Mouse (Mus musculus) liver, embryonic 14.5 days (tissue): Measurements from ENCODE around the gene Zfp57. TPM values are rescaled to one million over a fixed set of nuclear protein-coding genes. Genes with fewer than 3 reads are reported as not detected.

Experiments used
- ATAC-seq: fragments of 200-750 bp; cut with Nextera tagmentation; 2 replicates; pipeline ENCODE4 v1.8.0; 2017; ENCODE audit warnings: moderate number of reproducible peaks, mild to moderate bottlenecking, moderate library complexity; ENCODE audit not compliant: insufficient read depth
- DNase-seq, 3 experiments: peaks; one replicate each; pipeline ENCODE4 v3.0.0-alpha.2; 2012 to 2013; ENCODE audit warnings: low read depth in 3 of 3, low spot score in 3 of 3
- H3K27ac ChIP-seq: fragments of 300-500 bp; sonication (generic); 2 replicates; pipeline ENCODE4 v1.5.1; 2014; ENCODE audit warnings: moderate library complexity, mild to moderate bottlenecking, control low read depth, inconsistent platforms
- H3K27me3 ChIP-seq: fragments of 300-500 bp; sonication (generic); 2 replicates; pipeline ENCODE4 v1.6.1; 2014; ENCODE audit warnings: mild to moderate bottlenecking, low read length, moderate library complexity; ENCODE audit not compliant: control insufficient read depth, insufficient read depth
- H3K36me3 ChIP-seq: fragments of 300-500 bp; sonication (generic); replicated peaks from 2 replicates; pipeline ENCODE4 v1.6.1; 2014; ENCODE audit warnings: low read depth; ENCODE audit not compliant: control insufficient read depth, insufficient read depth
- H3K4me1 ChIP-seq, 2 experiments: fragments of 200-500 bp in 1 of 2; fragments of 300-500 bp in 1 of 2; sonication (generic) in 1 of 2; replicated peaks; 2 replicates each; pipeline ENCODE4 v1.6.1; 2012 to 2014; ENCODE audit warnings: antibody characterized with exemption in 1 of 2, inconsistent platforms in 1 of 2, low read length in 1 of 2; ENCODE audit not compliant: control insufficient read depth in 2 of 2, insufficient read depth in 2 of 2
- H3K4me2 ChIP-seq: fragments of 300-500 bp; sonication (generic); 2 replicates; pipeline ENCODE4 v1.6.1; 2014; ENCODE audit warnings: low read depth, mild to moderate bottlenecking, control low read depth, moderate library complexity
- H3K4me3 ChIP-seq, 2 experiments: fragments of 200-500 bp in 1 of 2; fragments of 300-500 bp in 1 of 2; sonication (generic) in 1 of 2; 2 replicates each; pipeline ENCODE4 v1.5.1; 2012 to 2014; ENCODE audit warnings: low read depth in 2 of 2, low read length in 2 of 2, mild to moderate bottlenecking in 2 of 2, control low read depth in 1 of 2, inconsistent platforms in 1 of 2, moderate library complexity in 1 of 2; ENCODE audit not compliant: insufficient read depth in 1 of 2
- H3K9ac ChIP-seq: fragments of 300-500 bp; sonication (generic); replicated peaks from 2 replicates; pipeline ENCODE4 v1.6.1; 2014; ENCODE audit warnings: mild to moderate bottlenecking, control low read depth, moderate library complexity
- H3K9me3 ChIP-seq: fragments of 300-500 bp; sonication (generic); 2 replicates; pipeline ENCODE4 v1.6.1; 2016; ENCODE audit warnings: low read length, mixed read lengths; ENCODE audit not compliant: control insufficient read depth
- CTCF ChIP-seq: IDR thresholded peaks from 2 replicates; pipeline ENCODE4 v1.5.1; 2016; ENCODE audit warnings: antibody characterized with exemption, low read depth, control low read depth
- EP300 ChIP-seq: IDR thresholded peaks from 2 replicates; pipeline ENCODE4 v1.6.1; 2016; ENCODE audit warnings: antibody characterized with exemption, low read depth
- WGBS: fragments of 180-500 bp; shearing (Covaris S2); extraction: QIAGEN DNeasy Blood & Tissue Kit; methylation state at CpG from one replicate; pipeline ENCODE4 v1.1.7; 2014; ENCODE audit not compliant: insufficient replicate concordance; 5-methylcytosine and 5-hydroxymethylcytosine counted together
- polyA plus RNA-seq, 2 experiments: library from polyadenylated mRNA; depleted of rRNA in 1 of 2; stranded (reverse) in 1 of 2; unstranded in 1 of 2; fragments of >200 nt; fragmentation: Nextera tagmentation in 1 of 2; extraction: Ambion mirVana in 1 of 2; gene quantifications; 2 replicates each; pipeline versions ENCODE4 v1.2.1 to v1.2.3; 2012 to 2014

The Zfp57 gene
- polyA plus RNA-seq, 2 experiments = 2.2 to 3.3 TPM

DNA sequence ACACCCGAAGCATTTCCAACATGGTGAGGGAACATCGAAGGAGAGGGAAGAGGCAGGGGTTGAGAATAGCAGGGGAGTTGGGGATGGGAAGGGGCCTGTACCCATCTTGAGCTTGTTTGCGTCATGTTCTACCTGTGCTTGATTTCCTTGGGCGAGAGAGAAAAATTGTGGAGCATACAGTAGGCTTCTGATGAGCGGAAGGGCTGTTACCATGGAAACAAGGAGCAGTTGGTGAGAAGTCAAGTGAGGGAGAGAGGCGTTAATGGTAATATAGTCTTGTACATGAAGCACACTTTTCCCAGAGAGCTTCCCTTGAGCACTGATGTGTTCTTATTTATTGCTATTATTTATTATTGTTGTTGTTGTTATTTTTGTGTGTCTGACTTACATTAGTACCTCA lies 56.0 kb downstream of the Zfp57 start:
- 67% methylated on average over 6 of the region's 6 CpGs for WGBS
- Histone ChIP-seq H3K4me1 (no peaks in the 10 kb centered on the region), H3K36me3 (no peaks in the 10 kb centered on the region), H3K27me3 (peaks cover 2% of the 10 kb centered on the region; the same call in 1 of the 2 replicates), H3K4me2 (no peak overlapping the region), H3K9ac (no peak overlapping the region), H3K27ac (no peak overlapping the region), H3K9me3 (no peaks in the 10 kb centered on the region), H3K4me3 (no peak overlapping the region)
- DNase-seq (no peak), ATAC-seq (no peak)
- TF ChIP-seq EP300 = no peak
- no peak for TF ChIP-seq CTCF

Other genes starting within 250 kb of the Zfp57 start
- gene H2-M10.5, start 228.3 kb upstream of the Zfp57 start, polyA plus RNA-seq (2012; rRNA removed) = not detected in 2 replicates
- gene H2-M10.5, start 228.3 kb upstream of the Zfp57 start, polyA plus RNA-seq (2014; fragmentation: Nextera tagmentation; extraction: Ambion mirVana) = not detected in 2 replicates
- not detected in 2 replicates for gene H2-M10.6, start 189.0 kb upstream of the Zfp57 start, polyA plus RNA-seq (2012; rRNA removed)
- not detected in 2 replicates for gene H2-M10.6, start 189.0 kb upstream of the Zfp57 start, polyA plus RNA-seq (2014; fragmentation: Nextera tagmentation; extraction: Ambion mirVana)
- gene Trim26, start 164.0 kb upstream of the Zfp57 start, polyA plus RNA-seq (2012; rRNA removed) = 6.6 and 8.6 TPM in 2 replicates
- 6.7 and 7.9 TPM in 2 replicates for gene Trim26, start 164.0 kb upstream of the Zfp57 start, polyA plus RNA-seq (2014; fragmentation: Nextera tagmentation; extraction: Ambion mirVana)
- gene Trim15, start 134.0 kb upstream of the Zfp57 start, polyA plus RNA-seq (2012; rRNA removed) = 0.15 and 0.26 TPM in 2 replicates
- 0.20 and 0.32 TPM in 2 replicates for gene Trim15, start 134.0 kb upstream of the Zfp57 start, polyA plus RNA-seq (2014; fragmentation: Nextera tagmentation; extraction: Ambion mirVana)
- 82.4 and 114 TPM in 2 replicates for gene Trim10, start 131.6 kb upstream of the Zfp57 start, polyA plus RNA-seq (2012; rRNA removed)
- gene Trim10, start 131.6 kb upstream of the Zfp57 start, polyA plus RNA-seq (2014; fragmentation: Nextera tagmentation; extraction: Ambion mirVana) = 251 and 278 TPM in 2 replicates
- not detected in 2 replicates for gene Trim40, start 111.0 kb upstream of the Zfp57 start, polyA plus RNA-seq (2012; rRNA removed)
- not detected in 2 replicates for gene Trim40, start 111.0 kb upstream of the Zfp57 start, polyA plus RNA-seq (2014; fragmentation: Nextera tagmentation; extraction: Ambion mirVana)
- 0.03 TPM in 1 of 2 replicates, not detected in the other for gene Trim31, start 103.0 kb upstream of the Zfp57 start, polyA plus RNA-seq (2012; rRNA removed)
- gene Trim31, start 103.0 kb upstream of the Zfp57 start, polyA plus RNA-seq (2014; fragmentation: Nextera tagmentation; extraction: Ambion mirVana) = not detected in 2 replicates
- 0.02 TPM in 2 replicates for gene Rnf39, start 58.2 kb upstream of the Zfp57 start, polyA plus RNA-seq (2012; rRNA removed)
- not detected in 2 replicates for gene Rnf39, start 58.2 kb upstream of the Zfp57 start, polyA plus RNA-seq (2014; fragmentation: Nextera tagmentation; extraction: Ambion mirVana)
- 15.6 and 30.4 TPM in 2 replicates for gene Ppp1r11, start 49.4 kb upstream of the Zfp57 start, polyA plus RNA-seq (2012; rRNA removed)
- 35.6 and 43.0 TPM in 2 replicates for gene Ppp1r11, start 49.4 kb upstream of the Zfp57 start, polyA plus RNA-seq (2014; fragmentation: Nextera tagmentation; extraction: Ambion mirVana)
- 17.5 and 19.0 TPM in 2 replicates for gene Znrd1, start 42.6 kb upstream of the Zfp57 start, polyA plus RNA-seq (2012; rRNA removed)
- 25.3 and 28.2 TPM in 2 replicates for gene Znrd1, start 42.6 kb upstream of the Zfp57 start, polyA plus RNA-seq (2014; fragmentation: Nextera tagmentation; extraction: Ambion mirVana)
- gene Znrd1as, start 42.6 kb upstream of the Zfp57 start, polyA plus RNA-seq (2012; rRNA removed) = 1.6 and 3.3 TPM in 2 replicates
- 2.9 and 3.3 TPM in 2 replicates for gene Znrd1as, start 42.6 kb upstream of the Zfp57 start, polyA plus RNA-seq (2014; fragmentation: Nextera tagmentation; extraction: Ambion mirVana)
- gene 2410137M14Rik, start 19.9 kb upstream of the Zfp57 start, polyA plus RNA-seq (2012; rRNA removed) = not detected in 2 replicates
- gene 2410137M14Rik, start 19.9 kb upstream of the Zfp57 start, polyA plus RNA-seq (2014; fragmentation: Nextera tagmentation; extraction: Ambion mirVana) = not detected in 2 replicates
- 0.03 and 0.23 TPM in 2 replicates for gene H2-M5, start 11.6 kb upstream of the Zfp57 start, polyA plus RNA-seq (2012; rRNA removed)
- gene H2-M5, start 11.6 kb upstream of the Zfp57 start, polyA plus RNA-seq (2014; fragmentation: Nextera tagmentation; extraction: Ambion mirVana) = not detected in 2 replicates
- not detected in 2 replicates for gene Mog, start 22.2 kb downstream of the Zfp57 start, polyA plus RNA-seq (2012; rRNA removed)
- gene Mog, start 22.2 kb downstream of the Zfp57 start, polyA plus RNA-seq (2014; fragmentation: Nextera tagmentation; extraction: Ambion mirVana) = not detected in 2 replicates
- gene Gabbr1, start 44.8 kb downstream of the Zfp57 start, polyA plus RNA-seq (2012; rRNA removed) = 2.2 and 2.7 TPM in 2 replicates
- gene Gabbr1, start 44.8 kb downstream of the Zfp57 start, polyA plus RNA-seq (2014; fragmentation: Nextera tagmentation; extraction: Ambion mirVana) = 0.24 and 0.30 TPM in 2 replicates
- not detected in 2 replicates for gene Olfr90, start 87.3 kb downstream of the Zfp57 start, polyA plus RNA-seq (2012; rRNA removed)
- not detected in 2 replicates for gene Olfr90, start 87.3 kb downstream of the Zfp57 start, polyA plus RNA-seq (2014; fragmentation: Nextera tagmentation; extraction: Ambion mirVana)
- not detected in 2 replicates for gene Olfr91, start 97.1 kb downstream of the Zfp57 start, polyA plus RNA-seq (2012; rRNA removed)
- not detected in 2 replicates for gene Olfr91, start 97.1 kb downstream of the Zfp57 start, polyA plus RNA-seq (2014; fragmentation: Nextera tagmentation; extraction: Ambion mirVana)
- not detected in 2 replicates for gene Olfr92, start 118.9 kb downstream of the Zfp57 start, polyA plus RNA-seq (2012; rRNA removed)
- not detected in 2 replicates for gene Olfr92, start 118.9 kb downstream of the Zfp57 start, polyA plus RNA-seq (2014; fragmentation: Nextera tagmentation; extraction: Ambion mirVana)
- gene Olfr93, start 160.3 kb downstream of the Zfp57 start, polyA plus RNA-seq (2012; rRNA removed) = not detected in 2 replicates
- gene Olfr93, start 160.3 kb downstream of the Zfp57 start, polyA plus RNA-seq (2014; fragmentation: Nextera tagmentation; extraction: Ambion mirVana) = not detected in 2 replicates
- gene Ubd, start 192.7 kb downstream of the Zfp57 start, polyA plus RNA-seq (2012; rRNA removed) = not detected in 2 replicates
- not detected in 2 replicates for gene Ubd, start 192.7 kb downstream of the Zfp57 start, polyA plus RNA-seq (2014; fragmentation: Nextera tagmentation; extraction: Ambion mirVana)
- not detected in 2 replicates for gene Olfr94, start 199.8 kb downstream of the Zfp57 start, polyA plus RNA-seq (2012; rRNA removed)
- not detected in 2 replicates for gene Olfr94, start 199.8 kb downstream of the Zfp57 start, polyA plus RNA-seq (2014; fragmentation: Nextera tagmentation; extraction: Ambion mirVana)
- gene Olfr95, start 212.0 kb downstream of the Zfp57 start, polyA plus RNA-seq (2012; rRNA removed) = not detected in 2 replicates
- gene Olfr95, start 212.0 kb downstream of the Zfp57 start, polyA plus RNA-seq (2014; fragmentation: Nextera tagmentation; extraction: Ambion mirVana) = not detected in 2 replicates
- not detected in 2 replicates for gene Olfr96, start 219.0 kb downstream of the Zfp57 start, polyA plus RNA-seq (2012; rRNA removed)
- not detected in 2 replicates for gene Olfr96, start 219.0 kb downstream of the Zfp57 start, polyA plus RNA-seq (2014; fragmentation: Nextera tagmentation; extraction: Ambion mirVana)
- not detected in 2 replicates for gene Olfr97, start 236.2 kb downstream of the Zfp57 start, polyA plus RNA-seq (2012; rRNA removed)
- gene Olfr97, start 236.2 kb downstream of the Zfp57 start, polyA plus RNA-seq (2014; fragmentation: Nextera tagmentation; extraction: Ambion mirVana) = not detected in 2 replicates